Mouse (Mus musculus): ENCODE measurements at regions not wholly inside any gene's neighbourhood (a gene's known extent, or its start where the extent isn't known, plus 50 kb on each side); places are given as distances from the start of the nearest gene placed in this dataset.

- DNase-seq = peak; percentile 32 to 36
Observed at GRCm38 (mm10) chr8:58998081-58998480, 85.6 kb upstream of the Galntl6 start.
